Mouse (Mus musculus): ENCODE measurements at regions not wholly inside any gene's neighbourhood (a gene's known extent, or its start where the extent isn't known, plus 50 kb on each side); places are given as distances from the start of the nearest gene placed in this dataset.
A peak's percentile ranks its signal among the peaks of the same experiment; 100 is the strongest.

DNA sequence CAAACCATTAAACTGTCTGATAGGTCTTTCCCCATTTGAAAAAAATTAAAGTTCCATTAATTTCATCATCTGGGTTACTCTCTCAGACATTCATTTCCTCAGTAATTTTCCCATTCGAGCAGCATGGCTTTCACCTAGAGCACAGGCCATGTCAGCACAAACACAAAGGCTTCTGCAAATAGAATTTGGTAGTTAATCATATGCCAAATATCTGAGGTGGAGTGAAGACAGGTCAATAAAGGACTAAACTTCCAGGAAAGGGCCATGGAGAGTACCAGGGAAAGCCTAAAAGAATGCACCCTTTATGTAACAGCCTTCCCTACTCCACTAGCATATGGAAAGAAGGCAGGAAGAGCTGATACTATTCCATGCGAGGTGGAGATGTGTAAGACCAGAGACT is 150.3 kb upstream of the Gimd1 start:
- no peak for DNase-seq (ENCODE audit: extremely low spot score, low spot score)

DNA sequence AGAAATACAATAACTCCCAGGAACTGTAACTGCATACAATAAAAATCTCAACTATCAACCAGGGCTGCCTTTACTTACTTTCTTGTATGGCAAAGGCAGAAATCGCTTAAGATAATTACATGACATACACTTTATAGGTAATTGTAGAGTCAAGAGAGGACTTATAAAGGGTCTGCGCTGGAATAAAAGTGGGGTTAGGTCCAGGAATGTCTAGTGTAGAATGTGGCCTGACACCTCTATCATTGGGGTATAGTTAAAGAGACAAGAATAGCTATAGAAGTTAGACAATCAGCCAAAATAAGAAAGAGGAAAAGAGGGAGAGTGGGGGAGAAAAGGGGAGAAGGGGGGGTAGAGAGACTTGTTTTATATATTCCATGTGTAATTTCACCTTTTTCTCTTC is 144.8 kb upstream of the Gimd1 start:
- DNase-seq (ENCODE audit: extremely low spot score, low spot score) = no peak

DNA sequence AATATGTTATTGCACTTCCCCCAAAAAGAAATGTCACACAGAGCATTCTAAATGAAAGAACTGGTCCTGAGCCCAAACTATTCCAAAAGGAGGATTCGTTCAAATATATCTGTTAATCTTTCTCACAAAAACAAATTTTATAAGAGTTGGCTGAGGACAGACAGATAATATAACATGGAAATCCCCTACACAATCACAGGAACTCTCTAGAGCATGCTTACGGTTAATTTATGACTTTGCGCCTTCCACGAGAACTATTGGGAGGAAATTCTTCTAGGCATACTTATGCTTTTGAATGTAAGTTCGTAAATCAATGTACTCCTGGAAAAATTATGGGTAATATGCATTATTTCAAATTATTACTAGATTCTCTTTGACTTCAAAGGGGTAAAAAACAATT is 144.1 kb upstream of the Gimd1 start:
- no peak for DNase-seq (ENCODE audit: extremely low spot score, low spot score)

DNA sequence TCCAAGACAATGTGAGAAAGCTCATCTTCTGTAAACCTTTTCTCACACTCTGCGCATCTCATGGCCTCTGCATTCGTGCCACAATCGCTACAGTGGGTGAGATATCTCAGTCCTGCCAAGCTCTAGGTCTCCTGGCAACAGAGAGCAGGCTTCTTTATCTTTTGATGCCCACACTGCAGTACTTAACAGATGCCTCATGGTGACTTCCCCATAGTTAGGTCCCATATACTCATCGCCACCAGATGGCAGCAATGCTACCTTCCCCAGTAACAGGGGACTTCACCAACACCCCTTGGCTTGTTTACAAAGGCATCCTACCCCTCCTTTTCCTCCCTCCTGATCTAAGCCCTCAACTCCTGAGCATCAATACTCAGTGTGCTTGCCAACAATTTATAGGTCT is 123.5 kb upstream of the Gimd1 start:
- peak; percentile 47 for DNase-seq (ENCODE audit: extremely low spot score, low spot score)

DNA sequence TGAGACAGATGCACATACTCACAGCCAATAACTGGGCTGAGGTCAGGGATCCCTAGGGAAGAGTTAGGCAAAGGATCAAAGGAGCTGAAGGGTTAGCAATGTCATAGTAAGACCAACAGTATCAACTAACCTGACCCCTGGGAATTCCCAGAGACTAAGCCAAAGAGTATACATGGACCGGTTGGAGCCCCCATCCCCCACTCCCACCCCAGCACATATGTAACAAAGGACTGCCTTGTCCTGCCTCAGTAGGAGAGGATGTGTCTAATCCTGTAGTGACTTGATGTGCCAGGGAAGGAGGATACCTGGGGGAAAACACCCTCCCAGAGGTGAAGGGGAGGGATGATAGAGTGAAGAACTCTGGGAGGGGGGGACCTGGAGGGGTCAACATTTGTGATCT is 119.4 kb upstream of the Gimd1 start:
- DNase-seq (ENCODE audit: extremely low spot score, low spot score) = no peak

DNA sequence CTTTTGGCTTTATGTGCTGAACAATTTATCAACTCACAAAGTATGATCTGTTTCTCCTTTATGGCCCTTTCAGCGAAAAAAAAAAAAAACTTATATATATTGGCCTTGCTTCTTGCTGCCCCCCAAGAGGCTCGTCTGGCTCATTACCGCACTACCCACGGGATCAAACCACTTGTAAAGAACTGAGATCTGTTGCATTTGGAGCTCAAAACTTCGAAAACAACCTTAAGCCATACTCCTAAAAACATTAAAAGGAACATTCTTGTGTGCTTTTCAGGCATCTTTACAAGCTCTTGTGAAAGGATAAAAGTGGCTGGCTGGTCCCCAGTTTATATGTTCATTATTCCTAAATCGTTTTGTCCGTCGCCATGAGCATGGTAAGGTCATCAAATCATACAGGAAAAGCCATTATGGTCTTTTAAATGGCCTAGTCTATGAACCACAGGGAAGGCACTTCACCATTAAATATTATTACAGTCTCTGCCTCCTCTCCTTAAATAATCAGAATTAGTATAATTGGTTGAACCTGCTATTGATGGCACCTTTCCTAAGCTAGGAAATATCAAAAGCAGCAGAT is 117.0 kb upstream of the Gimd1 start:
- no peak for DNase-seq (ENCODE audit: extremely low spot score, low spot score)

DNA sequence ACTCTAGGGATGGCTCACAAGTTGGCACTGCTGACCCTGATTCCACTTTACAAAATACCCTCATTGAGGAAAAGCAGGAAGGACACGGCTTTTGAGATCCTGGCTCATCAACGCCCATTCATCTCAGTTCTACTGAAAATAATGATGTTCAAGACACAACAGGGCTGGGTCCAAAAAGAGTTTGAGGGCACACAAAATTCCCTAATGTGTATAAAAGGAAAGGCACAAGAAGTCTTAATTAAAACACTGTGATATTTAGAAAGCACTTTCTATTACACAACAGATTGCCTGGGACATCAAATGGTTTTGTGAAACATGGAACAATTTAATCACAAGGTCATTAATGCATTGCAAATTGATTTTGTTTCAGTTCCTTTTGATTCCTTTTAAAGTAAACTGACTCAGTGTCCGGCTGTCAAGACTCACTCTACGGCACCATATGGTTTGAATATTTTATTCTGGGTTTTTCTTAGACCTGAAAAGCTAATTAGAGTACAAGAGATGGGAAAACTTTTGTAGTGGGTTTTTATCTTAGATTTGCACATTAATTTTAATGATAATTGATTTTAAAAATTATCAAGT is 96.2 kb upstream of the Gimd1 start:
- DNase-seq (ENCODE audit: extremely low spot score, low spot score) = no peak

DNA sequence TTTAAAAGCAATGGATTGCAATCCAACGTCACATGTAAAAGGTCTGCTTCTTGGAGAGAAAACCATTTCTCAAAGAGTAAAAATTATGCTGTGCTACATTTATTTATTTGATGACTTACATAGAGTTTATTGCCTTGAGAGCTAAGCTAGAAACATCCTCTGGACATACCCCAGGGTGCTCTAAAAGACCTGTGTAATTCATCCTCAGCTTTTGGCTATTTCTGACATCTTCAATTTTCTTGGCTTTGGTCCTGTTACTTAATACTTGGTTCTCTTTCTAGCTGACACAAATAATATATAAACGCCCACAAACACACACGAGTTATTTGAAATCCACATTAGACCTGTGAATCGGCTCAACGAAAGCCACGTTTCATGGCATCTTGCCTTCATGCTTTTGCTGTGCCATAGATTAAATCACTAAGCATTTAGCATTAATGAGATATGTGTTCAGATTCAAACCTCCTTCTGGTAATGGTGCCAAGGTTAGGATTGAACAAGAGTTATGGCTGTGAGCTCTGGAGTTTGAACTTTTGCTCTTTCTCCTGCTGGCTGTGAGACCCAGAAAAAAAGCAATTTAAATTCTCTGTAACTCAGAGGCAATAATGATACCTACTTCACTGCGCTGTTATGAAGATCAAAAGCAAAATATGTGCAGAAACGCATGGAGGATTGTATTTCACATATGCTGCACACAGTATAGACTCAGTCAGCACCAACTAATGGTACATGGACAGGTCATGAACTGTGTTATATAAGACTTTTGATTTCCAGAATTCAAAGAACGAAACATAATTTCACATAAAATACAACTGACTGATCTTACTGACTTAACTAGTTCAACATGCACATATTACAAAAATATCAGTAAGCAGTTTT is 89.6 kb upstream of the Gimd1 start:
- no peak for DNase-seq (ENCODE audit: extremely low spot score, low spot score)

DNA sequence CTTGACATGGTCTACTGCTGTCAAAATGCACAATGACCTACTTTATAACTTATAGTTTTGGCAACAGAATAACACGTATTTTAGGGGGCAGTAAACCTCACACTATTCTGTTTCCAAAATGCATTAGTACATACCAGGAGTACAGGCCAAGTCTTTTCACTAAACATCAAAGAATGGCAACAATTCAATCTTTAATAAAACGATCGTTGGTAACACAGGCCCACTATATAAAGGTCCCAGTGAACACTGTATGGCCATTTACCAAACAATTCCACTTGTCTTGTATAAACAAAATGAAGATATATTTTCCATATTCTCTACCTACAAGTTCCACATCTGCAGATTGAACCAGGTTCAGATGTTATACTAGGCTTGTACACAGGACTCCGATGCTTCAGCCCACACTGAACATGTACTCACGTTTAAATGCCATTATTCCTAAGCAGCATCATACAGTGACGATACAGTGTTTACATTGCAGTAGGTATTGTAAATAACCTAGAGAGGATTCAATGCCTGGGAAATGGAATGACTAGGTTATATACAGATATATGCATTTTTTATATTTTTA is 78.3 kb upstream of the Gimd1 start:
- DNase-seq (ENCODE audit: extremely low spot score, low spot score) = no peak

DNA sequence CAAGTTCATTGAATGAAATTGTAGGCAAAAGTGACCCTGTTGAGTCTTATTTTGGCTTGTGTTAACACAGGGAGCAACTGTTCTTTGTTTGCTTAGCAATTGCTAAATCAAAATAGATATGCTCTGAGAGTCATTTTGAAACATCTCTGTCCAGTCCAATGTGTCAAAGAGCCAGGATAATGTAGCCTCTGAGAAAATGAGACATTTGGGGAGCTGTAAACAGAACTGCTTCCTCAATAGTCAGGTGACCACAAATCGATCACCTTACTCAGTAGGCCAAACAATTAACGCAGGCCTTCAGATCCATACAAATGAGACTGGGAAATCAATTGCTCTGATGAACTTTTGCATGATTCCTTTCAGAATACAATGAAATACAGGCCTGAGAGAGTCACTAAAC is 63.9 kb upstream of the Gimd1 start:
- DNase-seq (ENCODE audit: extremely low spot score, low spot score) = no peak

DNA sequence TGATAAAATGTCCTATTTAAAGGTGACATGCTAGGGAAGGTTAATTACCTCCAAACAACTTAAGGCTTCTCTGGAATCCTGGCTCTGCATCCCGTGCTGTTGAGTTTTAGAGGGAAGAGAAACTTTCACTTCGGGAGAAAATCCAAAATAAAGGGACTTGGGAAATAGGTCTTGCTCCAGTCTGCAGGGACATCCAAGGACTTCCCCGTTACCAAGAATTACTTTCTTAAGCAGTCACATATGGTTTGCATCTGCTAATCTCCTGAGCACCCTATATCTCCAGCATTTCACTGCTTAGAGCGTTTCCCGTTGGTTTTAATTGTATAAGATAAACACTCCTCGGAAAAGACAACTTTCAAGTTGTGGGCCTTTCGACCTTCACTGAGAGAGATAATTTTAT is 63.3 kb upstream of the Gimd1 start:
- DNase-seq (ENCODE audit: extremely low spot score, low spot score) = no peak

Measured in neural tube, embryonic 10.5 days (tissue).